Mouse (Mus musculus): ENCODE measurements around the gene Efcab9. TPM values are rescaled to one million over a fixed set of nuclear protein-coding genes. Genes with fewer than 3 reads are reported as not detected.

Gene Efcab9
- polyA plus RNA-seq, 1 experiment from 2014 or later = 0.21 TPM

DNA sequence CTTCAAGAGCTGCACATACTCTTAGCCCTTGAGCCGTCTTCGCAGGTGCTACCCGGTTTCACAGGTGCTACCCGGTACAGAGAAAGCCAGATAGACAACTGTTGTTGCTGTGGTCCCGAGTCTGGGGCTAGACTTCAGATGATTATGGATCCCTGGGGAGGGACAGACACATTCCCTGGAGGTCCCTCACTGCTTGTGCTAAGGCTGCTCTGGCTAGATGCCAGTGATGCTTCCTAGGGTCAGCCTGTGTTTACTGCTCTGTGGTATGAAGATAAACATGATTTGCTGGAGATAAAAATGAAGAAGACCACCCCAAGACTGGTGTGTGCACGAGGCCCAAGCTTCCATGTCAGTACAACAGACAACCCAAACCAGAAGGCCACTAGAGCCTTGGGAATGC is 12.2 kb upstream of the Efcab9 start:
- peaks cover 6% of the 10 kb centered on the region; the same call in 1 of the 2 replicates for H3K36me3 ChIP-seq (replicated peaks; ENCODE audit: insufficient read depth, low read length)
- peak overlapping the region; percentile 93 for H3K27ac ChIP-seq (ENCODE audit: low read depth)
- H3K27me3 ChIP-seq (ENCODE audit: insufficient read depth, low read length) = no peaks in the 10 kb centered on the region
- 67% methylated on average over 6 of the region's 6 CpGs for WGBS (ENCODE audit: insufficient replicate concordance)
- TF ChIP-seq EP300 (IDR thresholded peaks at IDR 0.05; ENCODE audit: low read depth) (no peak), CTCF (IDR thresholded peaks at IDR 0.05; ENCODE audit: low read depth) (no peak)
- ATAC-seq = no peak
- no peak overlapping the region for H3K9ac ChIP-seq (replicated peaks)
- no peak for DNase-seq
- no peak overlapping the region for H3K4me3 ChIP-seq (ENCODE audit: low read depth, low read length)
- H3K4me2 ChIP-seq (ENCODE audit: low read depth, low read length) = no peak overlapping the region
- H3K9me3 ChIP-seq (ENCODE audit: low read length) = no peaks in the 10 kb centered on the region
- H3K4me1 ChIP-seq (ENCODE audit: insufficient read depth) = peaks cover 47% of the 10 kb centered on the region

DNA sequence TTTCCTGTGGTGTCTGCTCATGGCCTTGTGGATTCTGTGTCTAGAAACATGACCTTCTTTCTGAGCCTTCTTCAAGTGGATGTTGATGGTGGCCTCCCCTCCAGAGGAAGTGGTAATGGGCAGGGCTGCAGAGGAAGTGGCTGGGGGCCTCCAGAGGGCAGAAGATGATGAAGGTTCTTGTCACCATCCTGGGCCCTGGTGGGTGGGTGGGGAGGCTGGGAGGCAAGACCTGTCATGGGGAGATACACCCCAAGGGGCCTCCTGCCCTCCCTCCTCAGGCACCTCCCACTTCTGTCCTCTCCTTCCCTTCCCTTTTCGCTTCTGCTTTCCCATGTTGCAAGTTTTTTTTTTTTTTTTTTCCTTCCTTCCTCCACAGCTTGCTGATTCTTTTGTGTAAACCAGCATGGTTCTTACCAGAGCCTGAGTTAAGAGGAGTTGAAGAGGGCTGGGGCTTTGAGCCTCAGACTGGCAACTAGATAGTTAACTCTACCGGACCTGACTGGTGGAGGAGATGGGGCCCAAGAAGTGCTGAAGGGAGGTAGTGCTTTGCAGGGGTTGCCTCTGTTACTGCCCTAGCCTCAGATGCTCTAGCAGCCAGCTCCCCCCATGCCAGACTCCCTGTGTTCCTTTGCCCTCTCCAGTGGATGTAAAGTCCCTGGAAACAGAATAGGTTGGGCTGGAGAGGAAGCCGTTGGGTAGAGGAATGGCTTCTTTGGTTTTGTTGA is 11.0 kb upstream of the Efcab9 start:
- Histone ChIP-seq H3K36me3 (replicated peaks; ENCODE audit: insufficient read depth, low read length) (peaks cover 6% of the 10 kb centered on the region; the same call in 1 of the 2 replicates), H3K27ac (ENCODE audit: low read depth) (peak overlapping the region; percentile 93), H3K9ac (replicated peaks) (peak overlapping the region; percentile 40), H3K4me1 (ENCODE audit: insufficient read depth) (peaks cover 58% of the 10 kb centered on the region), H3K9me3 (ENCODE audit: low read length) (no peaks in the 10 kb centered on the region), H3K4me2 (ENCODE audit: low read depth, low read length) (peak overlapping the region; percentile 62), H3K27me3 (ENCODE audit: insufficient read depth, low read length) (no peaks in the 10 kb centered on the region), H3K4me3 (ENCODE audit: low read depth, low read length) (peak overlapping the region; percentile 23)
- DNase-seq = peak; percentile 84
- TF ChIP-seq EP300 (IDR thresholded peaks at IDR 0.05; ENCODE audit: low read depth) (0 out of 2 replicates have a peak, but pooled peaks have one; percentile 16), CTCF (IDR thresholded peaks at IDR 0.05; ENCODE audit: low read depth) (peak; percentile 38)
- 19% methylated on average over 2 of the region's 3 CpGs for WGBS (ENCODE audit: insufficient replicate concordance)
- peak; percentile 88 for ATAC-seq

DNA sequence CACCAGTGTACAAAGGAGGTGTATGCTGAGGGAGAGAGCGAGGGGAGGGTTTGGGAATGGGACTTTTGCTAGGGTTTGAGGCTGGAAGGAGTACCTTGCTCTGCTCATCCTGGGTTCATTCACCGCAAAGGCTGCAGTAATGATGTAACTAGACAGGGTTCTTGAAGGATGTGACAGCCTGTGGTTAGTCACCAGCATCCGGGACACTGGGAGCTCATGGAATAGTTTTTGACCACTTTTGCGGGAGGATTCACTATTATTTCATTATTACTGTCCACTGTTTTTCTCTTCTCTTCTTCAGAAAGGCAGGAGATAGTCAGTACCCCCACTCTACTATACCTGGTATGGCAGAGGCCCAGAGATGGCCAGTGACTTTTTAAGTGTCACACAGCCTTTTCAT is 10.3 kb upstream of the Efcab9 start:
- WGBS (ENCODE audit: insufficient replicate concordance) = 38% methylated on average over 4 of the region's 4 CpGs
- no peak for ATAC-seq
- 0 out of 2 replicates have a peak overlapping the region, but pooled peaks have one; percentile 23 for H3K4me3 ChIP-seq (ENCODE audit: low read depth, low read length)
- no peak overlapping the region for H3K9ac ChIP-seq (replicated peaks)
- no peak for DNase-seq
- peak overlapping the region; percentile 93 for H3K27ac ChIP-seq (ENCODE audit: low read depth)
- peaks cover 58% of the 10 kb centered on the region for H3K4me1 ChIP-seq (ENCODE audit: insufficient read depth)
- no peak for TF ChIP-seq CTCF (IDR thresholded peaks at IDR 0.05; ENCODE audit: low read depth)
- no peak for TF ChIP-seq EP300 (IDR thresholded peaks at IDR 0.05; ENCODE audit: low read depth)
- no peaks in the 10 kb centered on the region for H3K27me3 ChIP-seq (ENCODE audit: insufficient read depth, low read length)
- peaks cover 6% of the 10 kb centered on the region; the same call in 1 of the 2 replicates for H3K36me3 ChIP-seq (replicated peaks; ENCODE audit: insufficient read depth, low read length)
- H3K4me2 ChIP-seq (ENCODE audit: low read depth, low read length) = peak overlapping the region; percentile 62
- H3K9me3 ChIP-seq (ENCODE audit: low read length) = no peaks in the 10 kb centered on the region

- Histone ChIP-seq H3K4me3 (ENCODE audit: low read depth, low read length) (no peak overlapping the region), H3K27ac (ENCODE audit: low read depth) (peak overlapping the region; percentile 39; the same call in 1 of the 2 replicates), H3K9me3 (ENCODE audit: low read length) (no peaks in the 10 kb centered on the region), H3K36me3 (replicated peaks; ENCODE audit: insufficient read depth, low read length) (peaks cover 6% of the 10 kb centered on the region; the same call in 1 of the 2 replicates), H3K9ac (replicated peaks) (no peak overlapping the region), H3K4me1 (ENCODE audit: insufficient read depth) (peaks cover 60% of the 10 kb centered on the region), H3K27me3 (ENCODE audit: insufficient read depth, low read length) (no peaks in the 10 kb centered on the region), H3K4me2 (ENCODE audit: low read depth, low read length) (no peak overlapping the region)
- no peak for TF ChIP-seq CTCF (IDR thresholded peaks at IDR 0.05; ENCODE audit: low read depth)
- no peak for TF ChIP-seq EP300 (IDR thresholded peaks at IDR 0.05; ENCODE audit: low read depth)
- ATAC-seq (no peak), DNase-seq (no peak)
- WGBS (ENCODE audit: insufficient replicate concordance) = 70% methylated on average over 6 of the region's 6 CpGs
Observed at GRCm38 (mm10) chr11:32540463-32540862, 8.6 kb upstream of the Efcab9 start.

- no peak overlapping the region for H3K4me2 ChIP-seq (ENCODE audit: low read depth, low read length)
- peaks cover 60% of the 10 kb centered on the region for H3K4me1 ChIP-seq (ENCODE audit: insufficient read depth)
- H3K9me3 ChIP-seq (ENCODE audit: low read length) = no peaks in the 10 kb centered on the region
- TF ChIP-seq EP300 (IDR thresholded peaks at IDR 0.05; ENCODE audit: low read depth) = no peak
- no peak for TF ChIP-seq CTCF (IDR thresholded peaks at IDR 0.05; ENCODE audit: low read depth)
- WGBS (ENCODE audit: insufficient replicate concordance) = 83% methylated on average over 7 of the region's 7 CpGs
- DNase-seq (no peak), ATAC-seq (no peak)
- no peak overlapping the region for H3K4me3 ChIP-seq (ENCODE audit: low read depth, low read length)
- H3K27ac ChIP-seq (ENCODE audit: low read depth) = 0 out of 2 replicates have a peak overlapping the region, but pooled peaks have one; percentile 18
- no peaks in the 10 kb centered on the region for H3K27me3 ChIP-seq (ENCODE audit: insufficient read depth, low read length)
- peaks cover 6% of the 10 kb centered on the region; the same call in 1 of the 2 replicates for H3K36me3 ChIP-seq (replicated peaks; ENCODE audit: insufficient read depth, low read length)
- H3K9ac ChIP-seq (replicated peaks) = no peak overlapping the region
Observed at GRCm38 (mm10) chr11:32539717-32540116, 7.8 kb upstream of the Efcab9 start.

DNA sequence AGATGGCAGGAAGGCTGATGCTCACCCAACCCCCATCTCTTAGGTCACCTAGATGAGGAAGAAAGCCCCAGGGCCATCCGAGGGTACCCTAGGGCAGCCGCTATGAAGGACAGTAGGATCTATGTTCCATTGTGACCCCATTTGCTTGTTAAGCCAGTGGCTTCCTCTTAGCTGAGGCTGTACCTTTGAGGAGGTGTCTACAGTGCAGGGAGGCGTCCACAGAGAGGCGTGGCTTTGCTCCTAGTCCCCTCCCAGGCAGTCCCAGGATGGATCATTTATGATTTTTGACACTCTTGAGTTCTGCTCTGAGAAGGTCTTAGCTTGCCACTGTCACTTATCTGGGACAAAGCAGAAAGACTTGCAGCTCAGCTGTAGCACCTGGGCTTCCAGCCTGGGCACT is 7.0 kb upstream of the Efcab9 start:
- Histone ChIP-seq H3K27ac (ENCODE audit: low read depth) (peak overlapping the region; percentile 46), H3K9me3 (ENCODE audit: low read length) (no peaks in the 10 kb centered on the region), H3K4me2 (ENCODE audit: low read depth, low read length) (peak overlapping the region; percentile 38; the same call in 1 of the 2 replicates), H3K9ac (replicated peaks) (no peak overlapping the region), H3K4me3 (ENCODE audit: low read depth, low read length) (no peak overlapping the region), H3K27me3 (ENCODE audit: insufficient read depth, low read length) (no peaks in the 10 kb centered on the region), H3K4me1 (ENCODE audit: insufficient read depth) (peaks cover 51% of the 10 kb centered on the region), H3K36me3 (replicated peaks; ENCODE audit: insufficient read depth, low read length) (no peaks in the 10 kb centered on the region; the same call in 1 of the 2 replicates)
- peak; percentile 31 for ATAC-seq
- DNase-seq = no peak
- no peak for TF ChIP-seq CTCF (IDR thresholded peaks at IDR 0.05; ENCODE audit: low read depth)
- TF ChIP-seq EP300 (IDR thresholded peaks at IDR 0.05; ENCODE audit: low read depth) = no peak
- WGBS (ENCODE audit: insufficient replicate concordance) = 41% methylated on average over 4 of the region's 4 CpGs
